Mouse (Mus musculus): ENCODE data around the gene Angptl1. TPM values are rescaled to one million over a fixed set of nuclear protein-coding genes. Genes with fewer than 3 reads are reported as not detected.

Angptl1 gene
- polyA plus RNA-seq, 1 experiment = 5.3 TPM

GRCm38 (mm10) chr1:156863726-156864125 is 25.4 kb downstream of the Angptl1 start:
- WGBS = 71% methylated on average over 3 of the region's 3 CpGs
- DNase-seq (ENCODE audit: low read depth, low spot score) = no peak

GRCm38 (mm10) chr1:156864240-156864639 is 25.9 kb downstream of the Angptl1 start:
- 79% methylated on average over 3 of the region's 3 CpGs for WGBS
- no peak for DNase-seq (ENCODE audit: low read depth, low spot score)

- DNase-seq (ENCODE audit: low read depth, low spot score) = no peak
- 36% methylated on average over 5 of the region's 5 CpGs for WGBS
Observed at GRCm38 (mm10) chr1:156870028-156870427, 31.7 kb downstream of the Angptl1 start.

GRCm38 (mm10) chr1:156870616-156871015 is 32.3 kb downstream of the Angptl1 start:
- DNase-seq (ENCODE audit: low read depth, low spot score) = no peak
- 77% methylated on average over 4 of the region's 4 CpGs for WGBS

- no peak for DNase-seq (ENCODE audit: low read depth, low spot score)
Observed at GRCm38 (mm10) chr1:156884782-156885181, 46.4 kb downstream of the Angptl1 start.

GRCm38 (mm10) chr1:156885879-156886278 is 47.5 kb downstream of the Angptl1 start:
- DNase-seq (ENCODE audit: low read depth, low spot score) = no peak
- WGBS = 84% methylated on average over 2 of the region's 2 CpGs

More at GRCm38 (mm10) chr1:156884782-156885181, 46.4 kb downstream of the Angptl1 start:
- 67% methylated on average over 2 of the region's 2 CpGs for WGBS

GRCm38 (mm10) chr1:156888830-156889229 is 50.5 kb downstream of the Angptl1 start:
- WGBS = 90% methylated on average over 4 of the region's 4 CpGs
- DNase-seq (ENCODE audit: low read depth, low spot score) = no peak

- WGBS = 98% methylated on average over 4 of the region's 4 CpGs
- DNase-seq (ENCODE audit: low read depth, low spot score) = no peak
Observed at GRCm38 (mm10) chr1:156891561-156891960, 53.2 kb downstream of the Angptl1 start.

- DNase-seq (ENCODE audit: low read depth, low spot score) = no peak
- 91% methylated on average over 6 of the region's 6 CpGs for WGBS
Observed at GRCm38 (mm10) chr1:156901689-156902088, 63.3 kb downstream of the Angptl1 start.

- WGBS = 87% methylated on average over 3 of the region's 3 CpGs
- DNase-seq (ENCODE audit: low read depth, low spot score) = no peak
Observed at GRCm38 (mm10) chr1:156903899-156904298, 65.5 kb downstream of the Angptl1 start.

- no peak for DNase-seq (ENCODE audit: low read depth, low spot score)
- WGBS = 55% methylated on average over 2 of the region's 2 CpGs
Observed at GRCm38 (mm10) chr1:156905660-156906059, 67.3 kb downstream of the Angptl1 start.

GRCm38 (mm10) chr1:156909265-156909664 is 70.9 kb downstream of the Angptl1 start:
- DNase-seq (ENCODE audit: low read depth, low spot score) = no peak
- 80% methylated on average over 4 of the region's 4 CpGs for WGBS

- DNase-seq (ENCODE audit: low read depth, low spot score) = no peak
Observed at GRCm38 (mm10) chr1:156909866-156910265, 71.5 kb downstream of the Angptl1 start.

Other genes with a start within 250 kb of the Angptl1 start
- 21.1 and 26.2 TPM in 2 replicates for gene Tor3a, start 164.2 kb upstream of the Angptl1 start, polyA plus RNA-seq (2012; rRNA removed)
- 30.1 and 36.4 TPM in 2 replicates for gene Fam20b, start 119.5 kb upstream of the Angptl1 start, polyA plus RNA-seq (2012; rRNA removed)
- gene Ralgps2, start 101.1 kb downstream of the Angptl1 start, polyA plus RNA-seq (2012; rRNA removed) = 19.1 and 30.4 TPM in 2 replicates